Mouse (Mus musculus): ENCODE measurements around the gene Smad6.

The Smad6 gene

DNA sequence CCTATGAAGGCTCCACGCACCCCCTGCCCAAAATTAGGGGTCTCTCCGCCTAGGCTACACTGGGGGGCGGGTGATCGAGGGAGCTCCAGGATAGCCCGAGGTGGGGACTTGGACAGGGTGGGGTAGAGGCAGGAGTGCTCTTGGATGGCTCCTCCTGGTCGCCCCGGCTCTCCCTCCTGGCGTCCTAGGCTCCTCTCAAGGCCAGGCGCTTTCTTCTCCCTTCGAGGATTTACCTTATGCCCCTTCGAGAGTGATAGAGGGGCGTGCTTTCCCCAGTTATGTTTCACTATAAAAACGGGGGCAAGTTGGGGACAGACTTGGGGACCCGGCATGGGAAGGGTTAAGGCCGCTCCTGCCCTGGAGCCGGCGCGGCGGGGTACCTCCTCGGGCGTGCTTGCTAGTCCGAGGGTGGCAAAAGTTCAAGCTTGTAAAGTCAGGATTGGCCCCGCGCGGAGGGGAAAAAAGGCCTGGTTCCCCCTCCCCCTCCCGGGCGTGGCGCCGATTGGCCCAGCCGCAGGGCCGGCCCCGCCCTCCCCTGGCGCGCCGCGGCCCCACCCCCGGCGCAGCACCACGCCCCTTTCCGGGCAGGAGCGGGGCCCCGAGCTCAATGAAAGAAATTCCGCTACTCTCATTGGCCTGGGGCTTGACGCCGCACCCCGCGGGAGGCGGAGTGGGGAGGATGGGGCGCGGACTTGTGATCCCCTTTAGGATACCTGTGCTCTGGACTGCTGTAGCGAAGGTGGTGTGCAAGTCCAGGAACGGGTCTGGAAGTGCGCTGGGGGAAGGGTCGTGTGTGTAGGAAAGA lies 905 bp upstream of the Smad6 start:
- peak; percentile 96 for DNase-seq (ENCODE audit: extremely low read depth, insufficient read length, low spot score)

- no peak for DNase-seq (ENCODE audit: extremely low read depth, insufficient read length, low spot score)
Observed at GRCm38 (mm10) chr9:64021319-64021850, 474 bp downstream of the Smad6 start.

DNA sequence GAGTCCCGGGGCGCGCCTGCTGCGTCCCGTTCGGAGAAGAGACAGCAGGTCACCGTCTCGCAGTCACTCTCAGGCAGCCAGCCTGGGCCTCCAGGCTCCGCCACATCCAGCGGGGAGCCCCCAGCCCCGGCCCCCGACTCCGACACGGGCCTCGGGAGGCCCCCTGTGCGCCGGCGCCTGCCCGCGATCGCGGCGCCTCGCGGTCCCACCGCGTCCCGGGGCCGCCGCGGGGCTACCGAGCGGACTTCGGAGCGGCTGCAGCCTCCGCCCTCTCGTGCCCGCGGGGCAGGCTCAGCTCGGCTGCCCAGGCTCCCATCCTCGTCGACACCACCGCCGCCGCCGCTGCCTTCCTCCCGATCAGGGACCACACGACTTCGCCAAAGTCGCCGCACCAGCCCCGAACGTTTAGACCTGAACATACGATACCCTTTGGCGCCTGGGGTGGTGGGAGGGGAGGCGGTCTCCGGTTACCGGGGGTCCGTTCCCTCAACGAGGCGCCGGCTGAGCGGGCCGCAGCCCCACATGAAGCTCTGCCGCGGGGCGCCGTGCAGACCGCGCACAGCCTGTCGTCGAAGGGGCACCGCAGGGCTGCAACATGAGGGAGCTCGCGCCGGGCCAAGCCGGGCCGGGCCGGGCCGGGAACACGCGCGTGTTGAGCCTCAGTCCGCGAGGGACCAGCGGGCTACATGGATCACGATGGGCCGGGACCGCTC lies 1.1 kb downstream of the Smad6 start:
- DNase-seq (ENCODE audit: extremely low read depth, insufficient read length, low spot score): peak; percentile 69

DNA sequence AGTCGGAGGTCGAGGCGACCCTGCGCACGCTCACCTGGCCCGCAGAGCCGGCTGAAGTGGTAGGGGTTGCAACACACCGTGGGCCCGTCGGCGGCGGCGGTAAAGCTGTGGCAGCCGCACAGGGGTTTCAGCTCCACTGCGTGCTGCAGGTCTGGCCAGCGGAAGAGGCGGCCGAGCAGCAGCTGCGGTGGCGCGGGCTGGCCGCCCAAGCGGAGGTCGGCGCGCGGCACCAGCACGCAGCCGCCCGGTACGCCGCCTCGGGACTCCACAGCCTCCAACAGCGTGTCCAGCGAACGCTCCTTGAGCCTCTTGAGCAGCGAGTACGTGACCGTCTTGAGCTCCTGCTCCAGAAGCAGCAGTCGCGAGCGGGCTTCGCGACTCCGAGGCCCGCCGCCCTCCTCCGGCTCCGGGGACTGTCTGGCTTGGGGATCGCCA lies 1.7 kb downstream of the Smad6 start:
- peak; percentile 73 for DNase-seq (ENCODE audit: extremely low read depth, insufficient read length, low spot score)

- DNase-seq (ENCODE audit: extremely low read depth, insufficient read length, low spot score): no peak
Observed at GRCm38 (mm10) chr9:64019036-64019886, 2.6 kb downstream of the Smad6 start.

DNA sequence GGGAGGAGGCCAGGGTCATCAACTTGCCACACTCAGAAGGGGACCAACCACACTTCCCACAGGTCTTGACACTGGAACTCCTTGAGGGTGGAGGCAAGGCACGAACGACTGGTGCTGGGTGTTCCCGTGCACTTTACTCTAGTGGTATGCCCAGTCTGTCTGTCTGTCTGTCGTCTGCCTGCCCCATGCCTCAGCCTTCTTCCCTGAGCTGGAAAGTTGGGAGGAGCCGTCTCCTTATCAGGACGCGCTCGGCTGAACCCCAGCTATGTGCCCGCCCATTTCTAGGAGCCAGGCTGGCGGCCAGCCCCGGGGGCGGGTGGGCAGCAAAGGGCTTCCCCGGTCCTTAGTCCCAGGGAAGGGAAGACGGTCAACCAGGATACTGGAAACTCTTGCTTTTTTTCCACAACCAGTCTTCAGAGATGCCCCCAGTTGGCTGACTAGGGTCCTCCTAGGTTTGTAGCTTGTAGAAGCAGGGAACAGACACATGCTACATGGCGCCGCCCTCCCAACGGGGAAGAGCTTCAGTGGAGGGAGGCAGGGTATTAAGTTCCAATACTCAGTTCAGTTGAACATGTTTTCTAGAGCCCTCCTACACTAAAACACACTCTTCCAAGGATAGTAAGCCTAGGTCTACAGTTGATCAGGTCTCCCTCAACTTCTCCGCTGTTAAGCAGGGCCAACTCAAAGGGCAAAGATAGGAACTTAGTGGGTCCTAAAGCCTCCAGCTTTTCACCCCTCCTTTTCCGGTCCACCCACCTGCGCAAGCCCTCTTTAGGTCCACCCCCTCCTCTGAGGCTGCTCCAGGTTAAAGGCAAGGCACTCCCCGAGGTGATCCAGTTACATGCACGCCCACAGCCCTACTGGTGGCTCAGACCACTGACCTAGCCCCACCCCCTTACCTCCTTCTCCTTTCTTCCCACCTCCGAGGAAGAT lies 3.7 kb downstream of the Smad6 start:
- DNase-seq (ENCODE audit: extremely low read depth, insufficient read length, low spot score): peak; percentile 70

DNA sequence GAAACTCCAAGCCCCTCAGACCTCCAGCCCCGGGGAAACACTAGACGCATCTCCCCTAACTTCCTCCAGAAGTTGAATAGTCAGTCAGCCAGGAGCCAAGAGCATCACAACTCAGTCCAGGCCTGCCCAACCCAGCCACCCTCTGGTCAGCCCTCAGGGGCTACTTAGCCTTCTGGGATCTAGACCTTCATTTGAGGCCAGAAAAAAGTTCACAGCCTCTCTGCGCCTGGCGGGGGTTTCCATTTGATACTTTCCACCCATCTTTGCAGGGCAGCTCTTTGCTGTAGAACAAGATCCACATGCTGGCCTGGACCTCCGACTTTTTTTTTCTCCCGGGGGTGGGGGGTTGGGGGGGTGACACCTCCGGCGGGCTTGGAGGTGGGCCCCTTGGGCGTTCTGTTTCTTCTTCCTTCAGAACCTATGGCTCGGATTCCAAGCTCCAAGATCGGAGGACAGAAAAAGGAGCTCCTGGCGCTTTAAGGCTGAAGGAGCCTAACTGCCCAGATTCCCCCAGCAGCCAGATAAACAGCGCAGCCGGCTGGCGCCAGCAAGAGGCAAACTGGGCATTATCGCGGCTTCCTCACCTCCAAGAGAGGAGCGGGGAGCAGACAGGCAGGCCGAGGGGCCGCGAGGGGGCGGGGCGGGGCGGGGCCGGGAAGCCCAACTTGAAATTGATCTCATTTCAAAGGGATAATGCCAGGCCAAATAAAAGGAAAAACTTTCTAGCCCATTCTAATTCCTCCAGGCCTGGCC lies 5.0 kb downstream of the Smad6 start:
- peak; percentile 63 for DNase-seq (ENCODE audit: extremely low read depth, insufficient read length, low spot score)

DNA sequence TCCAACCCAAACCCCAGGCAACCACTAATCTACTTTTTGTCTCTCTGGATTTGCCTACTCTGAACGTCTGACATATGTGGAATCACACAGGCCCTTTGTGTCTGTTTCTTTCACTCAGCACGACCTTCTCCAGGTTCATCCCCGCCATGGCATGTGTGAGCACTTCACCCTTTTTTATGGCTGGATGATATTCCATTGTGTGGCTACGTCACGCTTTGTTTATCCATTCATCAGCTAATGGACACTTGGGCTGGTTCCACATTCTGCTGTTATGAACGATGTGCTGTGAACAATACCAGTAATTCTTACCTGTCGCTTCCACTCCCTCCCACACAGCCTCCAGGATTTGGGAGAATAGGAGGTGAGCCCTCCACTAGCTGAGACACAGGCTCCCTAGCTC lies 5.8 kb downstream of the Smad6 start:
- no peak for DNase-seq (ENCODE audit: extremely low read depth, insufficient read length, low spot score)

GRCm38 (mm10) chr9:64014801-64015200 lies 7.1 kb downstream of the Smad6 start:
- no peak for DNase-seq (ENCODE audit: extremely low read depth, insufficient read length, low spot score)

- no peak for DNase-seq (ENCODE audit: extremely low read depth, insufficient read length, low spot score)
Observed at GRCm38 (mm10) chr9:64011356-64011755, 10.5 kb downstream of the Smad6 start.

DNA sequence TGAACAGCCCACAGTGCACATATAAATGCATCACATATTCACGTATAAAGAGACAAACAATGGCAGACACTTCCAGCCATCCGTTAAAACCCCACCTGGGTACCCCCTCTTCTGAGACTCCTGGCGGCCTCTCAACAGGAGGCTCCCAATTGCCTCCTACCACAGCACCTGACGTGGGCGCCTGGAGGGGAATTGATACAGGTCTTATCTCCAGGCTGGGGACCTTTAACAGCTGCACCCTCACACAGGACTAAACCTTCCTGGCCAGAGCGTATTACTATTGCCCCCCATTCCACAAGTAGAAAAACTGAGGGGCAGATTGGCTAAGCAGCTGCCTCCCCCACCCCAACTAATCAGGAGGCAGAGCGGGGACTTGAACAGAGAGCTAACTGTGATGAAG lies 18.9 kb downstream of the Smad6 start:
- no peak for DNase-seq (ENCODE audit: extremely low read depth, insufficient read length, low spot score)

GRCm38 (mm10) chr9:64001081-64001480 lies 20.8 kb downstream of the Smad6 start:
- DNase-seq (ENCODE audit: extremely low read depth, insufficient read length, low spot score): no peak

- DNase-seq (ENCODE audit: extremely low read depth, insufficient read length, low spot score): no peak
Observed at GRCm38 (mm10) chr9:64000085-64000484, 21.8 kb downstream of the Smad6 start.

DNA sequence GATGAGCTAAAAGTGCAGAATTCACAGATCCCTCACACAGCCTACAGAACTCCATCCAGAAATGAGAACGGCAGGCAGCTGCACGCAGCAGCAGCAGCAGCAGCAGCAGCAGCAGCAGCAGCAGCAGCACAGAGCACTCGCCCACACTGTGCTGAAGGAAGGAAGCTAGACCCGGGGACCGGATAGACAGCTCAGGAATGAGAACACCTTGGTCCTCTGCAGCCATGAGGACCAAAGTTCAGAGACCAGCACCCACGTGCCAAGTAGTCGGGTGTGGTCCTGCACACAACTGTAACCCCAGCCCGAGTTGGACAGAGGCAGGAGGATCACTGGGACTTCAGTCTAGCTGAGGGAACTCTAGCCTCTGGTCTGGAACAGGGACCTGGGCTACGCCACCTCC lies 22.7 kb downstream of the Smad6 start:
- DNase-seq (ENCODE audit: extremely low read depth, insufficient read length, low spot score): no peak

GRCm38 (mm10) chr9:63998026-63998425 lies 23.8 kb downstream of the Smad6 start:
- DNase-seq (ENCODE audit: extremely low read depth, insufficient read length, low spot score): no peak

DNA sequence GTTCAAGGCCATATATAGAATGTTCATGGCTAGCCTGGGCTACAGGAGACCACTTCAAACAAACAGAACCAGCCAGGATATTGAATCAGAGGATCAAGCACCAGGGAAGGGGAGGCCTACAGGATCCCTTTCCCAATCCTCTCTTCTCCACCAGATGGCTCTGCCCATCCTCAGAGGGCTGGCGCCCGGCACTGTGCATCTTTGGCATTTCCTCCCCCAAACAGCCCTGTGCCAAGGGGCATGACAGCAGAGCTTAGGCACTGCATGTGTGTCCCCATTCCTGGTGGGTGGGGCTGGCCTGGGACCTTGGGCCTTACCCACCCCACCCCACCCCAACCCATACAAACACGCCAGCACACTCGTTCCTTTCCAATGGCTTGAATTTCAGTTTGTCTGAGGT lies 24.4 kb downstream of the Smad6 start:
- DNase-seq (ENCODE audit: extremely low read depth, insufficient read length, low spot score): peak; percentile 72

GRCm38 (mm10) chr9:63993256-63993655 lies 28.6 kb downstream of the Smad6 start:
- no peak for DNase-seq (ENCODE audit: extremely low read depth, insufficient read length, low spot score)

DNA sequence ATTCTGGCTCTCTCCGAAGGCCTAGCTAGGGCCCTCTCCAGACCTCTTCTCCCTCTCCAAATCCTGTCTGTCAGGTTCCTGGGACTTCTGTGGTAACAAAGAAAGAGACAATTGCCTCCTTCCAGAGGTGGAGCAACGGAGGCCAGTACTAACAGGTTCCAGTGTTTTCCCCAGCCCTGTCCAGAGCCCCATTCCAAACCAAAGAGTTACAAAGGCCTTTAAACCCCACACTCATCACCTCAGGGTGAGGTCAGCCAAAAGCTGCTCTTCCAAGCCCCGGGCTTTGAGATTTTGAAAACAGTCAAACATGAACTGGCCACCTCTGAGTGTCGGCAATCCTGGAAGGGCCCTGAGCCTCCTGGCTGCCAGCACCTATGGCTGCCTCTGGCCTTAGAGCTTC lies 29.1 kb downstream of the Smad6 start:
- no peak for DNase-seq (ENCODE audit: extremely low read depth, insufficient read length, low spot score)

GRCm38 (mm10) chr9:63991193-63991592 lies 30.7 kb downstream of the Smad6 start:
- DNase-seq (ENCODE audit: extremely low read depth, insufficient read length, low spot score): no peak
